Mouse (Mus musculus): ENCODE results near the gene Pdss2. TPM values are rescaled to one million over a fixed set of nuclear protein-coding genes. Genes with fewer than 3 reads are reported as not detected.

The Pdss2 gene
- total and polyA plus RNA-seq, 2 experiments from 2014 or later: 17.4 to 20.9 TPM

- Histone ChIP-seq H3K4me2 (ENCODE audit: low read depth, low read length) (no peak overlapping the region), H3K4me1 (ENCODE audit: insufficient read depth, low read length) (peaks cover 12% of the 10 kb centered on the region), H3K27me3 (ENCODE audit: insufficient read depth, low read length) (no peaks in the 10 kb centered on the region), H3K4me3 (ENCODE audit: low read length) (no peak overlapping the region), H3K9me3 (ENCODE audit: low read length) (no peaks in the 10 kb centered on the region), H3K9ac (replicated peaks; ENCODE audit: low read length) (no peak overlapping the region), H3K36me3 (ENCODE audit: insufficient read depth, low read length) (no peaks in the 10 kb centered on the region), H3K27ac (no peak overlapping the region)
- 50% methylated on average over 4 of the region's 4 CpGs for WGBS
- DNase-seq (ENCODE audit: low spot score) (no peak), ATAC-seq (no peak)
- no peak for TF ChIP-seq CTCF (IDR thresholded peaks at IDR 0.05; ENCODE audit: low read depth)
Observed at GRCm38 (mm10) chr10:43481179-43481578, 259.9 kb downstream of the Pdss2 start.

- Histone ChIP-seq H3K4me2 (ENCODE audit: low read depth, low read length) (no peak overlapping the region), H3K36me3 (ENCODE audit: insufficient read depth, low read length) (no peaks in the 10 kb centered on the region), H3K9me3 (ENCODE audit: low read length) (no peaks in the 10 kb centered on the region), H3K4me1 (ENCODE audit: insufficient read depth, low read length) (peaks cover 12% of the 10 kb centered on the region), H3K27me3 (ENCODE audit: insufficient read depth, low read length) (no peaks in the 10 kb centered on the region), H3K4me3 (ENCODE audit: low read length) (no peak overlapping the region), H3K9ac (replicated peaks; ENCODE audit: low read length) (no peak overlapping the region), H3K27ac (no peak overlapping the region)
- no peak for TF ChIP-seq CTCF (IDR thresholded peaks at IDR 0.05; ENCODE audit: low read depth)
- no peak for DNase-seq (ENCODE audit: low spot score)
- 85% methylated on average over 5 of the region's 5 CpGs for WGBS
- no peak for ATAC-seq
Observed at GRCm38 (mm10) chr10:43482021-43482420, 260.7 kb downstream of the Pdss2 start.

GRCm38 (mm10) chr10:43483426-43483995 lies 262.2 kb downstream of the Pdss2 start:
- 36% methylated on average over 9 of the region's 9 CpGs for WGBS
- no peak overlapping the region for H3K4me3 ChIP-seq (ENCODE audit: low read length)
- H3K4me2 ChIP-seq (ENCODE audit: low read depth, low read length): 0 out of 2 replicates have a peak overlapping the region, but pooled peaks have one; percentile 11
- no peak overlapping the region for H3K9ac ChIP-seq (replicated peaks; ENCODE audit: low read length)
- ATAC-seq (no peak), DNase-seq (ENCODE audit: low spot score) (no peak)
- no peak for TF ChIP-seq CTCF (IDR thresholded peaks at IDR 0.05; ENCODE audit: low read depth)
- H3K27ac ChIP-seq: peak overlapping the region; percentile 54; the same call in 1 of the 2 replicates
- H3K4me1 ChIP-seq (ENCODE audit: insufficient read depth, low read length): peaks cover 12% of the 10 kb centered on the region
- no peaks in the 10 kb centered on the region for H3K27me3 ChIP-seq (ENCODE audit: insufficient read depth, low read length)
- H3K9me3 ChIP-seq (ENCODE audit: low read length): no peaks in the 10 kb centered on the region
- no peaks in the 10 kb centered on the region for H3K36me3 ChIP-seq (ENCODE audit: insufficient read depth, low read length)

- H3K27me3 ChIP-seq (ENCODE audit: insufficient read depth, low read length): no peaks in the 10 kb centered on the region
- no peak for ATAC-seq
- no peak overlapping the region for H3K4me2 ChIP-seq (ENCODE audit: low read depth, low read length)
- H3K4me1 ChIP-seq (ENCODE audit: insufficient read depth, low read length): peaks cover 4% of the 10 kb centered on the region
- WGBS: 83% methylated on average over 6 of the region's 6 CpGs
- no peak overlapping the region for H3K27ac ChIP-seq
- no peak overlapping the region for H3K4me3 ChIP-seq (ENCODE audit: low read length)
- no peak for DNase-seq (ENCODE audit: low spot score)
- no peak overlapping the region for H3K9ac ChIP-seq (replicated peaks; ENCODE audit: low read length)
- no peaks in the 10 kb centered on the region for H3K36me3 ChIP-seq (ENCODE audit: insufficient read depth, low read length)
- H3K9me3 ChIP-seq (ENCODE audit: low read length): no peaks in the 10 kb centered on the region
- TF ChIP-seq CTCF (IDR thresholded peaks at IDR 0.05; ENCODE audit: low read depth): no peak
Observed at GRCm38 (mm10) chr10:43485751-43486268, 264.5 kb downstream of the Pdss2 start.

- Histone ChIP-seq H3K27ac (no peak overlapping the region), H3K9me3 (ENCODE audit: low read length) (no peaks in the 10 kb centered on the region), H3K4me1 (ENCODE audit: insufficient read depth, low read length) (peaks cover 4% of the 10 kb centered on the region), H3K36me3 (ENCODE audit: insufficient read depth, low read length) (no peaks in the 10 kb centered on the region), H3K27me3 (ENCODE audit: insufficient read depth, low read length) (no peaks in the 10 kb centered on the region), H3K4me3 (ENCODE audit: low read length) (no peak overlapping the region), H3K9ac (replicated peaks; ENCODE audit: low read length) (no peak overlapping the region), H3K4me2 (ENCODE audit: low read depth, low read length) (no peak overlapping the region)
- TF ChIP-seq CTCF (IDR thresholded peaks at IDR 0.05; ENCODE audit: low read depth): no peak
- ATAC-seq (no peak), DNase-seq (ENCODE audit: low spot score) (no peak)
- 83% methylated on average over 3 of the region's 3 CpGs for WGBS
Observed at GRCm38 (mm10) chr10:43487441-43488010, 266.2 kb downstream of the Pdss2 start.

- Histone ChIP-seq H3K36me3 (ENCODE audit: insufficient read depth, low read length) (no peaks in the 10 kb centered on the region), H3K27me3 (ENCODE audit: insufficient read depth, low read length) (no peaks in the 10 kb centered on the region), H3K27ac (no peak overlapping the region), H3K4me1 (ENCODE audit: insufficient read depth, low read length) (peaks cover 4% of the 10 kb centered on the region), H3K4me3 (ENCODE audit: low read length) (no peak overlapping the region), H3K9me3 (ENCODE audit: low read length) (no peaks in the 10 kb centered on the region), H3K9ac (replicated peaks; ENCODE audit: low read length) (no peak overlapping the region), H3K4me2 (ENCODE audit: low read depth, low read length) (no peak overlapping the region)
- no peak for ATAC-seq
- 79% methylated on average over 4 of the region's 4 CpGs for WGBS
- DNase-seq (ENCODE audit: low spot score): no peak
- no peak for TF ChIP-seq CTCF (IDR thresholded peaks at IDR 0.05; ENCODE audit: low read depth)
Observed at GRCm38 (mm10) chr10:43488258-43488657, 267.0 kb downstream of the Pdss2 start.

GRCm38 (mm10) chr10:43489139-43489538 lies 267.9 kb downstream of the Pdss2 start:
- Histone ChIP-seq H3K9ac (replicated peaks; ENCODE audit: low read length) (no peak overlapping the region), H3K4me3 (ENCODE audit: low read length) (no peak overlapping the region), H3K27me3 (ENCODE audit: insufficient read depth, low read length) (no peaks in the 10 kb centered on the region), H3K4me1 (ENCODE audit: insufficient read depth, low read length) (no peaks in the 10 kb centered on the region), H3K4me2 (ENCODE audit: low read depth, low read length) (no peak overlapping the region), H3K36me3 (ENCODE audit: insufficient read depth, low read length) (no peaks in the 10 kb centered on the region), H3K27ac (no peak overlapping the region), H3K9me3 (ENCODE audit: low read length) (no peaks in the 10 kb centered on the region)
- TF ChIP-seq CTCF (IDR thresholded peaks at IDR 0.05; ENCODE audit: low read depth): no peak
- ATAC-seq (no peak), DNase-seq (ENCODE audit: low spot score) (no peak)
- WGBS: 88% methylated on average over 7 of the region's 7 CpGs

All from hindbrain, postnatal 0 days (tissue).